Mouse (Mus musculus) midbrain, embryonic 13.5 days (tissue): ENCODE data around the gene Prpf3. TPM values are rescaled to one million over a fixed set of nuclear protein-coding genes. Genes with fewer than 3 reads are reported as not detected.
"Not testable (repeated sequence)": the region's sequence is repeated elsewhere in the genome, so short reads cannot be mapped to it uniquely, and the experiment has no call there.

Experiments
- ATAC-seq: fragments of 200-750 bp; cut with Nextera tagmentation; 2 replicates; pipeline ENCODE4 v1.8.0; 2017; ENCODE audit warnings: mild to moderate bottlenecking, moderate TSS enrichment, moderate library complexity
- H3K27ac ChIP-seq: fragments of 300-500 bp; sonication (generic); 2 replicates; pipeline ENCODE4 v1.5.1; 2015; ENCODE audit warnings: inconsistent platforms, mild to moderate bottlenecking, moderate library complexity
- H3K27me3 ChIP-seq: fragments of 300-500 bp; sonication (generic); 2 replicates; pipeline ENCODE4 v1.6.1; 2015; ENCODE audit warnings: mild to moderate bottlenecking, inconsistent platforms
- H3K36me3 ChIP-seq: fragments of 300-500 bp; sonication (generic); 2 replicates; pipeline ENCODE4 v1.6.1; 2015; ENCODE audit warnings: mild to moderate bottlenecking, inconsistent platforms
- H3K4me1 ChIP-seq: fragments of 300-500 bp; sonication (generic); replicated peaks from 2 replicates; pipeline ENCODE4 v1.6.1; 2015; ENCODE audit warnings: inconsistent platforms
- H3K4me2 ChIP-seq: fragments of 300-500 bp; sonication (generic); replicated peaks from 2 replicates; pipeline ENCODE4 v1.6.1; 2015; ENCODE audit warnings: moderate library complexity, mild to moderate bottlenecking, inconsistent platforms
- H3K4me3 ChIP-seq: fragments of 300-500 bp; sonication (generic); replicated peaks from 2 replicates; pipeline ENCODE4 v1.5.1; 2015; ENCODE audit warnings: mild to moderate bottlenecking, inconsistent platforms
- H3K9ac ChIP-seq: fragments of 300-500 bp; sonication (generic); replicated peaks from 2 replicates; pipeline ENCODE4 v1.6.1; 2015; ENCODE audit warnings: mild to moderate bottlenecking, inconsistent platforms
- H3K9me3 ChIP-seq: fragments of 300-500 bp; sonication (generic); 2 replicates; pipeline ENCODE4 v1.6.1; 2016; ENCODE audit warnings: mild to moderate bottlenecking, inconsistent platforms
- WGBS: fragments of 180-500 bp; shearing (Covaris S2); methylation state at CpG from one replicate; pipeline ENCODE4 v1.1.7; 2015; 5-methylcytosine and 5-hydroxymethylcytosine counted together
- polyA plus RNA-seq: library from polyadenylated mRNA; unstranded; fragments of >200 nt; fragmentation: Nextera tagmentation; extraction: Ambion mirVana; gene quantifications from 2 replicates; pipeline ENCODE4 v1.2.1, GENCODE M21; 2015

Prpf3 gene
- polyA plus RNA-seq = 39.5 and 48.0 TPM in 2 replicates

DNA sequence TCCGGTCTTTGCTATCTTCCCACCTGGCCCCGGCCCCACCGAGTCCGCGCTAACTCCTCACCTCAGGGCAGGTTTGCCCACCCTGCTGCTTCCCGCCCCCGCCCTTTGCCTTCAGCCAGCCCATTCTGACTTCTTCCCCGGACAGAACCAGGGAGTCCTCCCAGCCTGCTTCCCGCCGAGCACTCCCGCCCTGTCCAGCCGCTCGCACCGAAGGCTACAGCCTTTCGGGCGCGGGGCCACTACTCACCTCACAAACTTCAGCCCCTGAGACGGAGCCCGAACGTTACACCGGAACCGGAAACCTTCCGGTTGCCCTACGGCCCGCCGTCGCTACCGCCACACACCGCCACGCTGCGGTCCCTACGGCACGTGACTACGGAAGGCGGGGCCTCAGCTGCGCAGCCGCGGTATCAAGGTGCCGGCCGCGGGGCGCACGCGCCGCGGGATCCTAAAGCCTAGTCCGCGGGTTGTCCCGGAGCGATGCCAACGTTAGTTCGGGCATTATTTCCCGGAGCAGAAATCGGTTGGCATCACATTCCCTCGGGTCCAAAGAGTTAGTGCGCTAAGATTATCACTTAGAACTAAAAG, at the start of gene Prpf3:
Prpf3 (minus strand) TSS at position 384 of the 588 bp plus-strand sequence.
- ATAC-seq = peak; percentile 99
- H3K9ac ChIP-seq = peak within 1 kb of the TSS; percentile 81
- peak within 1 kb of the TSS; percentile 93 for H3K4me3 ChIP-seq
- no peaks in the 10 kb centered on the region for H3K9me3 ChIP-seq
- no peaks in the 10 kb centered on the region for H3K27me3 ChIP-seq
- H3K4me2 ChIP-seq = peak within 1 kb of the TSS; percentile 87
- under 1% methylated on average over 56 of the region's 56 CpGs for WGBS
- H3K4me1 ChIP-seq = peaks cover 9% of the 10 kb centered on the region
- peaks cover 26% of the 10 kb centered on the region for H3K36me3 ChIP-seq
- H3K27ac ChIP-seq = peak within 1 kb of the TSS; percentile 70

DNA sequence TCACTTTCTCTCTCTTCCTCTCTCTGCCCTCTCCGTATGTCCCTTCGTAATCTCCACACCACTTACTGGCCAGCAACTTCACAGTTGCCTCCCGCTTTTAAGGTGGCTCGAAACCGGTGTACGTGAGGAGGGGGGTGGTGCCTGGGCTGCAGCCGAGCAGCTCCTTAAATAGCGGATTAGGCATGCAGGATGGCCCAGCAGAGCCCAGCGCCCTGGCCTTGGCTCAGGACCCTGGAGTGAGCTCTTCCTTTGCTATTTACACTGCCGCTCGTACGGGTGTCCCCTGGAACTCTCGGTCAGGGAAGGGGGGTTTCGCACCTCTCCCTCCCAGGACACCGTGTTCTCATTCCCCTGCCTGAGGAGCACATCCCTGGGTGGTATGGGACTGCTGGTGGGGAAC, 48.9 kb upstream of the Prpf3 start, which contains the start of gene Car14:
Car14 (minus strand) TSS at position 124 of the 400 bp plus-strand sequence.
- 1% methylated on average over 15 of the region's 15 CpGs for WGBS
- peak within 1 kb of the TSS; percentile 59 for H3K9ac ChIP-seq
- no peaks in the 10 kb centered on the region for H3K9me3 ChIP-seq
- H3K27ac ChIP-seq = 0 out of 2 replicates have a peak within 1 kb of the TSS, but pooled peaks have one; percentile 9
- H3K4me1 ChIP-seq = peaks cover 28% of the 10 kb centered on the region
- peak within 1 kb of the TSS; percentile 73 for H3K4me2 ChIP-seq
- ATAC-seq = peak; percentile 61; the same call in 1 of the 2 replicates
- peaks cover 40% of the 10 kb centered on the region for H3K27me3 ChIP-seq
- peak within 1 kb of the TSS; percentile 37 for H3K4me3 ChIP-seq
- H3K36me3 ChIP-seq = no peaks in the 10 kb centered on the region

DNA sequence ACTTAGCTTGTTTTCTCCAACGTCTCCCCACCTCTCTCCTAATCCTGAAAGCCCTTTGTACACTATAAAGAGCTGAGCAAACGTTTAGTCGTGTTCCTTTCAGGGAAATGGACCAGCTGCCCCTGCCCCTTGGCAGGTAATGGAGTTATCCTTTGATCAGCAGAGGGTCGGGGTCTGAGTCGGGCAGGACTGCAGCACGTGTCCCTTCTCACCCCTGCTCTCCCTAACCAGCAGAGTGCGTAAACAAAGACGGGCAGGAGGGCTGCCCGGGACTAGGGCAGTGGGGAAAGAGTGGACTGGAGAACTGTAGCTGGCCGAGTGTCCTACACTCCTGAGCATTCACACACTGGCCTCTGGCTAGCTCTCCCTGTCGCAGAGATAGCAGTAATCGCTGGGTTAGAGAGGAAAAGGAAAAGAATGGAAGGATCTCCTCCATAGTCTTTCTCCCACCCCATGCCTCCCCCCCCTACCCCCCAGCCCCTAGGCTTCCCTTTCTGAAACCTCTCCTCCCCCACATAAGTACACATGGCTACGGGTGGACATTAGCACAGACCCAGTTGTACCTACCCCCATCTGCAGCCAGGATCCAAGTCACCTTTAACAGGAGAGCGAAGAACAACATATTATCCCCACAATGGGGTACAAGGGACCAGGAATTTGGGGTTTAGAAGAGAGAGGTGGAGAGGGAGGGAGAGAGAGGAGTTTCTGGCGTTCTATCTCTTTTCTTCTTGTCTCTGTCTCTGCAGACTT, 48.2 kb upstream of the Prpf3 start:
- Histone ChIP-seq H3K4me1 (peaks cover 28% of the 10 kb centered on the region), H3K4me3 (peak overlapping the region; percentile 37), H3K36me3 (no peaks in the 10 kb centered on the region), H3K27ac (no peak overlapping the region), H3K27me3 (peaks cover 40% of the 10 kb centered on the region), H3K4me2 (peak overlapping the region; percentile 73), H3K9ac (peak overlapping the region; percentile 59), H3K9me3 (no peaks in the 10 kb centered on the region)
- 2% methylated on average over 15 of the region's 15 CpGs for WGBS
- ATAC-seq = peak; percentile 19

DNA sequence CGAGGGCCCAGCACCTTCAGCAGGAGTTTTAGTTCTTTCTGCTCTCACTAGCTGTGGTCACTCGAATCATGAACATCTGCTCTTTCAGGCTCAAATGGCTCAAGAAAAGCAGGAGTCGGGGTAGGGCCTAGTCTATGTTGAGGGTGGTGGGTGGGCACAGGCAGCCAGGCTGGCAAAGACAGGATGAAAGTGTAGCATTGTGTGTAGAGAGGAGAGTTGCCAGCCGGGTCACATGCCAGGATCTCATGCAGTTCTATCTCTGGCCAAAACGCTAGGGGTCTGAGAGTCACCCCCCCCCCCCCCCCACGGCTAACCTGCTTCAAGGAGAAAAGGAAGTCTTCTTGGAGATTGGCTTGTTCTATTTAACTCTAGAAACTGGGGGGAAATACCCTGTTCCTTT, 47.0 kb upstream of the Prpf3 start:
- no peaks in the 10 kb centered on the region for H3K9me3 ChIP-seq
- no peak for ATAC-seq
- H3K36me3 ChIP-seq = peaks cover 4% of the 10 kb centered on the region; the same call in 1 of the 2 replicates
- WGBS = 50% methylated on average over 6 of the region's 6 CpGs
- no peak overlapping the region for H3K4me3 ChIP-seq
- H3K4me1 ChIP-seq = peaks cover 28% of the 10 kb centered on the region
- H3K27ac ChIP-seq = no peak overlapping the region
- peak overlapping the region; percentile 20; the same call in 1 of the 2 replicates for H3K4me2 ChIP-seq
- H3K27me3 ChIP-seq = peaks cover 34% of the 10 kb centered on the region
- 0 out of 2 replicates have a peak overlapping the region, but pooled peaks have one; percentile 16 for H3K9ac ChIP-seq

DNA sequence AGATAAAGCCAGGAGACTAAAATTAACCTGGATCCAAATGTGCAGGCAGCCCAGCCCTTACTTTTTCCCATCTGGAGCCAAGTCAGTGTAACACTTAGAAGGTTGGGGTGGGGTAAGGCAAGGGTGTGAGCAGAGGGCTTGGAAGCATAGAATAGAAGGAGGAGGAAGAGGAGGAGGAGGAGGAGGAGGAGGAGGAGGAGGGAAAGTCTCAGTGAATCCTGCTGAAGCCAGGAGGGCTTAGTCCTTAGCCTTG, 46.6 kb upstream of the Prpf3 start:
- no peak for ATAC-seq
- H3K36me3 ChIP-seq = peaks cover 6% of the 10 kb centered on the region; the same call in 1 of the 2 replicates
- H3K27me3 ChIP-seq = peaks cover 31% of the 10 kb centered on the region
- no peaks in the 10 kb centered on the region for H3K9me3 ChIP-seq
- no peak overlapping the region for H3K27ac ChIP-seq
- no peak overlapping the region for H3K4me3 ChIP-seq
- 0 out of 2 replicates have a peak overlapping the region, but pooled peaks have one; percentile 16 for H3K9ac ChIP-seq
- no peak overlapping the region for H3K4me2 ChIP-seq
- H3K4me1 ChIP-seq = peaks cover 28% of the 10 kb centered on the region

DNA sequence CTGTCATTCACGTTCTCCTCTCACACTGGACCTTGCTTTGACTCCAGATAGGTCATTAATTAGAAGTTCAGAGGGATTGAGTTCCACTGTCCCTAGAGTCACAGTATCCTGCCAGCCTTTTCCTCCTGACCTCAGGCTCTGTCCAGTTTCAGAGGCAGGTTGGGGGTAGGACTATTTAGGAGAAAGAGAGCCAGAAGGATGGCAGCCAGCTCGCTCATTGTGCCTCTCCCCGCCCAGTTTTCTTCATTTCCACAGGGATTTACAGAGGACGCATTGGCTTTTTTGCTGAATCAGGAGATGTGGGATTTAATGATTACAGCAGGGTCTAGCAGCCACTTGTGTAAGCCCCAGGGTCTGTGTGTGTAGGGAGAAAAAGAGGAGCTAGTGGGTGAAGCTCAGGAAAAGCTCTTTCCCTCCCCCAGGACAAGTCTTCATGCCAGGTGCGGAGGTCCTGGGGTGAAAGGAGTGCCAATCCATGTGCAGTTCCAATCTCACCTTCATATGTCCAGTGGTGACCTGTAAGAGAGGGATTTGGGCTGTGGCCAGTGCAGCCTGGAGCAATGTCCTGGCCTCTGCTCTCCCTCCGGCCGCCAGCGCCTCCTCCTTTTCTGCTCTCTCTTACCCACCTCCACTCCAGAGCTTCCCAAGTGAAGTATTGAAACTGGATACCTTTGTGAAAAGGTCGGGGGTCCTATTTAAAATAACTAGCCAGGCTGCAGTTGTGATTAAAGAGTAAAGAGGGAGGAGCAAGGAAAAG, 46.1 kb upstream of the Prpf3 start:
- Histone ChIP-seq H3K9ac (no peak overlapping the region), H3K4me2 (no peak overlapping the region), H3K27ac (no peak overlapping the region), H3K4me3 (no peak overlapping the region), H3K36me3 (peaks cover 6% of the 10 kb centered on the region; the same call in 1 of the 2 replicates), H3K27me3 (peaks cover 28% of the 10 kb centered on the region), H3K9me3 (no peaks in the 10 kb centered on the region), H3K4me1 (peaks cover 28% of the 10 kb centered on the region)
- 68% methylated on average over 9 of the region's 9 CpGs for WGBS
- no peak for ATAC-seq

DNA sequence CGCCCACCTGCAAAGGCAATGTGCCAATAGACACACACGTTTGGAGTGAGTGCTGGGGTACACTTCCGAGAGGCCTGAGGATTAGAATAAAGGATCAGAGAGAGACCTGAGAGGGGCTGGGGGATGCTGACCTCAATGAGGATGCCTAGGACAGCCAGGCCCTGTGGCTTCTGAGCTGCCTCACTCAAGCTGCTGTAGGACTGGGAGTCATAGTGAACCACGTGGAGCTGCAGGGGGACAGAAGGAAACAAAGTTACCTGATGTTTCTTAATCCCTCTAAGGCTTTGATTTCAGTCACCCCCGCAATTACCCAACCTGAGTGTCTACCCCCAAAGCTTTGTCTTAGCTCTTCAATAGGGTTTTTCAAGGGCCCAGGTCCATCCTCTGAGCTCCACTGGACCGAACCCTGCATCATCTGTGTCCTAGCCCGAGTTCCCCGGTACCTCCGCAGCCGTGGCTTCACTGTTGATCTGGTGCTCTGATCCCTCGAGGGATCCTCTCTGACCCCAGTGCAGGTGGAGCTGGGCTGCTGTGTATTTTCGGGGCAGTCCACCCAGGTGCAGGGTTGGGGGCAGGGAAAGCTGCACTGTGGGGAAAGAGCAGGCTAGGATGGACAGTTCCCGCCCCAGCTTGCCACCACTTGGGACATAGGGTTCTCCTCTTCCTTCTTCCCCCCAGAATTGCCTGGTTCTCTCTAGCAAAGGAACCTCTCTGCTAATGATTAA, 44.3 kb upstream of the Prpf3 start:
- H3K27me3 ChIP-seq = peaks cover 24% of the 10 kb centered on the region
- WGBS = 75% methylated on average over 13 of the region's 13 CpGs
- H3K9ac ChIP-seq = 0 out of 2 replicates have a peak overlapping the region, but pooled peaks have one; percentile 2
- no peak for ATAC-seq
- no peak overlapping the region for H3K27ac ChIP-seq
- peaks cover 6% of the 10 kb centered on the region; the same call in 1 of the 2 replicates for H3K36me3 ChIP-seq
- peaks cover 24% of the 10 kb centered on the region for H3K4me1 ChIP-seq
- H3K4me3 ChIP-seq = no peak overlapping the region
- no peak overlapping the region for H3K4me2 ChIP-seq
- H3K9me3 ChIP-seq = no peaks in the 10 kb centered on the region

DNA sequence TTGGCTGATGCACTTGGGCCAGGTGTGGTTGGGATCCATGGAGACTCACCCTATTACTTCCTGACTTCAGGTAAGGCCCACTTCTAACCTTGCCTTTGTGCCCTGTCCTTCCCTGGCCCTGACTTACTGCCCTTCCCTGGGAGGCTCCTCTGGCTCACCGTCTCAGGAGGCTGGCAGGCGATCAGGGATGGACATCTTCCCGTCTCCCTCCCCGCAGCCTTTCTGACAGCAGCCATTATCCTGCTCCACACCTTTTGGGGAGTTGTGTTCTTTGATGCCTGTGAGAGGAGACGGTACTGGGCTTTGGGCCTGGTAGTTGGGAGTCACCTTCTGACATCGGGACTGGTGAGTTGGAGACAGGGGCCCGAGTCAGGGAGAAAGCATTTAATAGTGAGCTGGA, 39.8 kb upstream of the Prpf3 start:
- not testable (repeated sequence) for ATAC-seq, H3K9ac ChIP-seq, H3K4me3 ChIP-seq, H3K36me3 ChIP-seq, H3K9me3 ChIP-seq, H3K27ac ChIP-seq
- 84% methylated on average over 7 of the region's 7 CpGs for WGBS
- H3K4me2 ChIP-seq = peak overlapping the region; percentile 84
- 0 out of 2 replicates have a peak, but pooled peaks cover 10% of the 10 kb centered on the region for H3K27me3 ChIP-seq
- peaks cover 29% of the 10 kb centered on the region for H3K4me1 ChIP-seq

DNA sequence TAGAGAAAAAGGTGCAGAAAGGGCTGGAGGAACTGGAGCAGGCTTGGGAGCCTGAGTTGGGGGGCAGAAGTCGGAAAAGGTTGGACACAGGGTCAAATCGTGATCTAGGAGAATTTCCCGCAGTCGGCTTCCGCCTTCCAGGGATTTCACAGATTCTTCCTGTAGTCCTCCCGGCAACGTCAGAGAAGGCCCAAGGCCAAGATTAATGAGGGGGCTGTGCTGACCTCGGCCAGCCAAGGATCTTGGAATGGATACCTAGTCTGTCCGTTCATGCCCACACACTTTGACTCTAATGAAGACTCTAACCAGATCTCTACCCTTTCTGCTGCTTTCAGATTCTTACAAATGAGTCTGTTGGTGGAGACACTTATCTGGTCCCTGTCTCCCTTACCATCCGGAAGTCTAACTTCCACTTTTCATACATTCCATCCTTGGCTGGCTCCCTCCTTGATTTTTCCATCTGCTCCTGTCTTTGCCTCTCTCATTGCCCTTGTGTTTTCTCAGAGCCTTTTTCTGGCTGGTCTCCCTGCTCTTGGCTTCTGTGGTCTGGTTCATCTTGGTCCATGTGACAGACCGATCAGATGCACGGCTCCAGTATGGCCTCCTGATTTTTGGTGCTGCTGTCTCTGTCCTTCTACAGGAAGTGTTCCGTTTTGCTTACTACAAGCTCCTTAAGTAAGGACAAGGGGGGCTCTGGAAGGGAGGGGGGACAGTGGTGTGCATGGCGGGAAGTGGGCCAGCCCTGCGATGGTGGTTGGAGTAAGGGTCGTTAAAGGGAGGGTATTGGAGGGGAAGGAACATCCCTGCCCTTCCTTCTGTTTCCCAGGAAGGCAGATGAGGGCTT, 38.9 kb upstream of the Prpf3 start:
- peak overlapping the region; percentile 67 for H3K4me3 ChIP-seq
- H3K9ac ChIP-seq = peak overlapping the region; percentile 82
- peak overlapping the region; percentile 84 for H3K4me2 ChIP-seq
- 17% methylated on average over 16 of the region's 16 CpGs for whole genome bisulfite sequencing
- peak overlapping the region; percentile 42 for H3K27ac ChIP-seq
- no peaks in the 10 kb centered on the region for H3K9me3 ChIP-seq
- H3K36me3 ChIP-seq = peaks cover 6% of the 10 kb centered on the region; the same call in 1 of the 2 replicates
- ATAC-seq = 0 out of 2 replicates have a peak, but pooled peaks have one; percentile 4
- 0 out of 2 replicates have a peak, but pooled peaks cover 10% of the 10 kb centered on the region for H3K27me3 ChIP-seq
- peaks cover 29% of the 10 kb centered on the region for H3K4me1 ChIP-seq

DNA sequence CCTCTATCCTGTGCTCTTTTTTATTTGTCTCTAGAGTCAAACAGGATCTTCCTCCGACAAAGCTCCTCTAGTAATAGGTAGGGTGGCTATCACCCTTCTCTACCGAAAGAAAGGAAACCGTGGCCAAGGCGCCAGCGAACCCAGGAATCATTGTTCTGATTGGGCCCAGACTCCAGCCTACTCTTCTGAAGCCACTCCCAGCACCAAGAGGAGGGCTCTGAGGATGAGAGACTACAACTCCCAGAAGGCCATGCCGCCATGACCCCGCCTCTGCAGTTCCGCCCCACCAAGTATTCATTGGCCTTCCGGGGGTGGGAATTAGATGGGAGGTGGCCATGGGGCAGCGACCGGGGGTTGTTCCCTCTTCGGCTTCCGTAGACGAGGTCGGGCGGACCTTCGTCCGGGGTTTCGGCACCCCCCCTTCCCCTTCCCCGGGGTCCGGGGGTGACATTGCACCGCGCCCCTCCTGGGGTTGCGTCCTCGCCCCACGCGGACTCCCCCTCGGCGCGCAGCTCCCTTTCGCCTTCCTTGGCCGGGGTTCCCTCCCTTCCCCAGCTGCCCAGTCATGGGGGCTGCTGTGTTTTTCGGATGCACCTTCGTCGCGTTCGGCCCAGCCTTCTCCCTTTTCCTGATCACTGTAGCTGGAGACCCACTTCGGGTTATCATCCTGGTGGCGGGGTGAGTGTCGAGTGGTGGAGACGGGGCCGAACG, 38.1 kb upstream of the Prpf3 start, which contains the start of gene Aph1a:
Aph1a (plus strand) TSS at position 364 of the 711 bp plus-strand sequence.
- Histone ChIP-seq H3K9ac (peak within 1 kb of the TSS; percentile 82), H3K4me2 (peak within 1 kb of the TSS; percentile 84), H3K4me1 (peaks cover 29% of the 10 kb centered on the region), H3K27ac (peak within 1 kb of the TSS; percentile 49), H3K4me3 (peak within 1 kb of the TSS; percentile 67), H3K27me3 (0 out of 2 replicates have a peak, but pooled peaks cover 10% of the 10 kb centered on the region)
- H3K9me3 ChIP-seq, H3K36me3 ChIP-seq: not testable (repeated sequence)
- peak; percentile 99 for ATAC-seq
- under 1% methylated on average over 24 of the region's 43 CpGs for WGBS
